Mouse (Mus musculus) C2C12 (cell line): ENCODE measurements around the gene Mlst8. TPM values are rescaled to one million over a fixed set of nuclear protein-coding genes. Genes with fewer than 3 reads are reported as not detected.

Experiments used
- H3K27me3 ChIP-seq: one replicate; pipeline ENCODE4 v1.6.1; 2011; ENCODE audit not compliant: control insufficient read depth, insufficient read depth, insufficient read length
- H3K36me3 ChIP-seq: one replicate; pipeline ENCODE4 v1.6.1; 2011; ENCODE audit not compliant: control insufficient read depth, insufficient read depth
- H3K4me3 ChIP-seq: one replicate; pipeline ENCODE4 v1.5.1; 2011; ENCODE audit warnings: mild to moderate bottlenecking, control low read depth; ENCODE audit not compliant: poor library complexity, insufficient read depth, severe bottlenecking
- H3K79me2 ChIP-seq: one replicate; pipeline ENCODE4 v1.6.1; 2011; ENCODE audit not compliant: control insufficient read depth, insufficient read depth
- H3K79me3 ChIP-seq: one replicate; pipeline ENCODE4 v1.6.1; 2011; ENCODE audit warnings: low read depth, control low read depth
- H3ac ChIP-seq: one replicate; pipeline ENCODE3; 2011; ENCODE audit warnings: low read depth; ENCODE audit not compliant: control insufficient read depth, insufficient read length
- CEBPB ChIP-seq: IDR thresholded peaks from one replicate; pipeline ENCODE4 v1.6.1; 2011; ENCODE audit warnings: low read depth, mild to moderate bottlenecking, control low read depth, moderate library complexity
- CTCF ChIP-seq: IDR thresholded peaks from one replicate; pipeline ENCODE4 v1.5.1; 2011; ENCODE audit not compliant: control insufficient read depth, insufficient read depth, insufficient read length
- FOSL1 ChIP-seq: IDR thresholded peaks from one replicate; pipeline ENCODE4 v1.8.0; 2011; ENCODE audit warnings: mild to moderate bottlenecking, low read length; ENCODE audit not compliant: poor library complexity, insufficient read depth, severe bottlenecking
- MAX ChIP-seq: IDR thresholded peaks from one replicate; pipeline ENCODE4 v1.6.1; 2011; ENCODE audit warnings: mild to moderate bottlenecking, control low read depth
- MYOD1 ChIP-seq: IDR thresholded peaks from one replicate; pipeline ENCODE4 v1.6.1; 2011; ENCODE audit warnings: low read depth; ENCODE audit not compliant: control insufficient read depth, insufficient read length
- MYOG ChIP-seq: IDR thresholded peaks from one replicate; pipeline ENCODE4 v1.6.1; 2011; ENCODE audit not compliant: control insufficient read depth, insufficient read length; ENCODE audit errors: extremely low read depth
- USF1 ChIP-seq: IDR thresholded peaks from one replicate; pipeline ENCODE4 v1.6.1; 2011; ENCODE audit warnings: low read depth, mild to moderate bottlenecking, control low read depth, moderate library complexity
- polyA plus RNA-seq: library from polyadenylated mRNA; unstranded; fragments of >200 nt; fragmentation: generic; extraction: Trizol; gene quantifications from one replicate; pipeline ENCODE4 v1.2.1, GENCODE M21; 2012; ENCODE audit warnings: missing spikeins

Gene Mlst8
- polyA plus RNA-seq, 1 experiment: 23.1 TPM

DNA sequence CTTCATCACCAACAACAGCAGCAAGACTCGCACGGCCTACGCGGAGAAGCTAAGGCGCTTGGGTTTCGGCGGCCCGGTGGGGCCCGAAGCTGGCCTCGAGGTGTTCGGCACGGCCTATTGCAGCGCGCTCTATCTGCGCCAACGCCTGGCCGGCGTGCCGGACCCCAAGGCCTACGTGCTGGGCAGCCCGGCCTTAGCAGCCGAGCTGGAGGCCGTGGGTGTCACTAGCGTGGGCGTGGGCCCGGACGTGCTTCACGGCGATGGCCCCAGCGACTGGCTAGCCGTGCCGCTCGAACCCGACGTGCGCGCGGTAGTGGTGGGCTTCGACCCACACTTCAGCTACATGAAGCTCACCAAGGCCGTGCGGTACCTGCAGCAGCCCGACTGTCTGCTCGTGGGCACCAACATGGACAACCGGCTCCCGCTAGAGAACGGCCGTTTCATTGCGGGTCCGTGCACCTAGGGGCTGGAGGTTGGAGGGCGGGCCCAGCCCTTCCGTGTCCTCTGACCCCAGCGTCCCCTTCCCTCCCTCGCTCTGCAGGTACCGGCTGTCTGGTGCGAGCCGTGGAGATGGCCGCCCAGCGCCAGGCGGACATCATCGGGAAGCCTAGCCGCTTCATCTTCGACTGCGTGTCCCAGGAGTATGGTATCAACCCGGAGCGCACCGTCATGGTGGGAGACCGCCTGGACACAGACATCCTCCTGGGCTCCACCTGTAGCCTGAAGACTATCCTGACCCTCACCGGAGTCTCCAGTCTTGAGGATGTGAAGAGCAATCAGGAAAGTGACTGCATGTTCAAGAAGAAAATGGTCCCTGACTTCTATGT, 8.0 kb downstream of the Mlst8 start:
- Histone ChIP-seq H3K27me3 (no peaks in the 10 kb centered on the region), H3K36me3 (peaks cover 36% of the 10 kb centered on the region), H3K79me3 (peaks cover 16% of the 10 kb centered on the region), H3K79me2 (peaks cover 27% of the 10 kb centered on the region), H3ac (peak overlapping the region; percentile 94), H3K4me3 (peak overlapping the region; percentile 68)
- TF ChIP-seq USF1: no peak
- TF ChIP-seq MYOD1: no peak
- TF ChIP-seq MYOG: no peak
- no peak for TF ChIP-seq CTCF
- no peak for TF ChIP-seq CEBPB
- TF ChIP-seq MAX: peak; percentile 1
- TF ChIP-seq FOSL1: no peak

DNA sequence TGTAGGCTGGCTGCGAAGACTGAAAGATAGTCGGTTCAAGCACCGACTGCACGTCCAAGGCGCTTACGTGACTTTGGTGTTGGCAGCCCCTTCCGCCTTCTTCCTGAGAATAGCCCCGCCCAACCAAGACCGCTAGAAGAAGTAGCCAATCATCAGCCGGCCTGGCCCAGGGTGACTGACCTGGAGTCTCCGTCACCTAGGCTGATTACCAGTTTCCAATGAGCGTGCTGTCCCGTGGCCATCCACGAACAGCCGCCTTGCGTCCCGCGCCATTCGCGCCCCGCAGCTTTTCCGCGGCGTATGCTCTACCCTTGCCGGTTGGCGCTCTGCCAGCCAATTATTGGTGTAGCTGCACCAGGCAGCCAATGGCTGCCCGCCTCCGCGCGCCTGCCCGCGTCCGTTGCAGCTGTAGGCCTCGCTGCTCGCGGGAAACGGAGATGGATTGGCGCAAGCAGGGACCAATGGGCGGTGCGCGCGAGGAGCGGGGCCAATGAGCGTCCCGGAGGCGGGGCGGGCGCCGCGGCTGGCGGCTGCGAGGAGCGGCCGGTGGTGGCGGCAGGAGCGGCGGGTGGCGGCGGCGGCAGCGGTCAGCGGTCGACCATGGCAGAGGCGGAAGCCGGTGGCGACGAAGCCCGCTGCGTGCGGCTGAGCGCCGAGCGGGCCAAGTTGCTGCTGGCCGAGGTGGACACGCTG, 8.8 kb downstream of the Mlst8 start, which contains the start of the genes E4f1 and Pgp:
E4f1 (minus strand) TSS at position 404 of the 693 bp plus-strand sequence.
Pgp (plus strand) TSS at position 483 of the 693 bp plus-strand sequence.
- H3K36me3 ChIP-seq: peaks cover 27% of the 10 kb centered on the region
- H3K79me3 ChIP-seq: peaks cover 16% of the 10 kb centered on the region

DNA sequence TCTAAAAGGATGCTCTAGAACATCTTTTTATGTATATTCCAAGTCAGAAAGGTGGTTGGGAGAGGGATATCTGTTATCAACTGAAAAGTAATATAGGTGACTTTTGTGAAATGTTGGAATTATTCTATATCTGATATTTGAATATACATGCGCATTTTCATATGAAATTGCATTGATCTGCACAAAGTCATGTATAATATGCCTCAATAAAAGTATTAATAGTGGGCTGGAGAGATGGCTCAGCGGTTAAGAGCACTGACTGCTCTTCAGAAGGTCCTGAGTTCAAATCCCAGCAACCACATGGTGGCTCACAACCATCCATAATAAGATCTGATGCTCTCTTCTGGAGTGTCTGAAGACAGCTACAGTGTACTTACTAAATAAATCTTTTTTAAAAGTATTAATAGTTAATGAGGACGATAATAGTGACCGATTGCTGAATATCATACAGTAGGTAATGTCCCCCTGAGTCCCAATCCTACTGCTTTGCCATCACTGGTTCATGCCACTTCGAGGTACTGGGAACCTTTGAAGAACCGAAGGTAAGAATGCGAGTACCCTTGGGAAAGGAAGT, 9.5 kb downstream of the Mlst8 start:
- peaks cover 16% of the 10 kb centered on the region for H3K79me3 ChIP-seq
- H3ac ChIP-seq: peak overlapping the region; percentile 53
- no peaks in the 10 kb centered on the region for H3K27me3 ChIP-seq
- TF ChIP-seq MYOD1 (no peak), MAX (no peak), USF1 (no peak), CTCF (no peak), MYOG (no peak), CEBPB (no peak), FOSL1 (no peak)
- H3K79me2 ChIP-seq: peaks cover 27% of the 10 kb centered on the region
- H3K4me3 ChIP-seq: peak overlapping the region; percentile 68
- H3K36me3 ChIP-seq: peaks cover 21% of the 10 kb centered on the region

More for the DNA sequence above, 8.8 kb downstream of the Mlst8 start, which contains the start of the genes E4f1 and Pgp:
- H3ac ChIP-seq: peak within 1 kb of the TSS; percentile 94
- peaks cover 27% of the 10 kb centered on the region for H3K79me2 ChIP-seq
- no peaks in the 10 kb centered on the region for H3K27me3 ChIP-seq
- peak within 1 kb of the TSS; percentile 68 for H3K4me3 ChIP-seq
- no peak for TF ChIP-seq FOSL1
- no peak for TF ChIP-seq CEBPB
- no peak for TF ChIP-seq USF1
- peak; percentile 0 for TF ChIP-seq CTCF
- TF ChIP-seq MAX: peak; percentile 12

DNA sequence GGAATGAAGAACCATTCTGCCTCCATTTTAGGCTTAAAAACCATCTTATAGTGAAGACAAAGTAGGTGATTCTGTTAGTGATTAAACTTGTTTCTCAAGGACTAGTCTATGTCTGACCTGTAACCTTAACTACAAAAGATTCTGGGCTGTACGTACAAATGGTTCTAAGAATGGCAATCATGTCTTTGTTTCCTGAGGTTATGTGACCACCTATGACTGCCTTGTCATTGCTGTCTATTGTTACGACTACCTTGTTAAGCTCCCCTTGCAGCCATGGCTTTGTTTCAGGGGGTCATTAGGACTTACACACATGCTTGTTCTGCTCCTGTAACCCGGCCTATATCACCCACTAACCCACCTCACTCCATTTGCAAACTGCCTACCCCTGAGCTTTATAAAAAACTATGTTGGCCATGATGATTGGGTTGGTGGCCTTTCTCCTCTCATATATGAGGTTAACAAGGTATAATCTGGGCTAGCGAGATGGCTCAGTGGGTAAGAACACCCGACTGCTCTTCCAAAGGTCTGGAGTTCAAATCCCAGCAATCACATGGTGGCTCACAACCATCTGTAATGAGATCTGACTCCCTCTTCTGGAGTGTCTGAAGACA, 10.1 kb downstream of the Mlst8 start:
- Histone ChIP-seq H3ac (no peak overlapping the region), H3K4me3 (no peak overlapping the region), H3K79me3 (peaks cover 16% of the 10 kb centered on the region), H3K27me3 (no peaks in the 10 kb centered on the region), H3K79me2 (peaks cover 27% of the 10 kb centered on the region), H3K36me3 (peaks cover 16% of the 10 kb centered on the region)
- TF ChIP-seq MYOD1 (no peak), CEBPB (no peak), FOSL1 (no peak), CTCF (no peak), MAX (no peak)

DNA sequence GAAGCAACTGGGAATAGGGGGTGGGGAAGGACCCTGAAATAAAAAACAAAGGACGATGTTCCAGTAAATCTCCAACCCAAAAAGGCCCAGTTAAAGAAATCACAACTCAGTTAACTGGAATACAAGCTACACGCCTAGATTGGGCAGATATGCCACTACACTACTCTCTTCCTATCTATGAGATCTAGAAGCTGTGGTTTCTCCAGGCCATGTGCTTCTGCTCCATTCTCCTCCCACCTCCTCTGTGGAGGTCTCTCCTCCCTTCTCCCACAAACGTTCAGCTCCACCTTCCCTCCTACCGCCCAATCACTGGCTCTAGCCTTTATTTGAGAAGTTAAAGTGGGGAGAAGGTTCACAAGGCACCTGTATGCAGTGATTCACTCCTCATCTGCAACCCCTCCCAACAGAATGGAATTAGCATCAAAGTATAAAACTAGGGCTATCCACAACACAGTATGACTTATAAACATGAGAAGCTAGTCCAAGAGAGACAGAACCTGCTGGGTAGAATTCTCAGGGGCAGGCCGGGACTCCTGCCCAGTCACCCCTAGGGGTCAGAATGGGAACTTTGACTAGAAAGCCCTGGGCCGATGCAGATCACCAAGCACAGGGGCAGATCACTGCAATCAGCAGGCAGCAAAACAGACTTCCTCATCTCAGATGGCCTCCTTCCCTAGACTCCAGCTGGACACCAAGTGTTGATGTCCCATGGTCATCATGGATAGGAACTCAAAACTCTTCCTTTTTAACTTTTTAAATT, 15.3 kb downstream of the Mlst8 start:
- H3K4me3 ChIP-seq: no peak overlapping the region
- H3K79me3 ChIP-seq: no peaks in the 10 kb centered on the region
- no peaks in the 10 kb centered on the region for H3K36me3 ChIP-seq
- H3K27me3 ChIP-seq: no peaks in the 10 kb centered on the region
- H3K79me2 ChIP-seq: no peaks in the 10 kb centered on the region
- TF ChIP-seq MAX (no peak), FOSL1 (no peak), MYOG (no peak), USF1 (no peak)
- no peak overlapping the region for H3ac ChIP-seq
